Mouse (Mus musculus) lung, postnatal 0 days (tissue): ENCODE measurements at regions not wholly inside any gene's neighbourhood (a gene's known extent, or its start where the extent isn't known, plus 50 kb on each side); places are given as distances from the start of the nearest gene placed in this dataset.

Experiments used
- ATAC-seq: fragments of 200-750 bp; cut with Nextera tagmentation; 2 replicates; pipeline ENCODE4 v1.8.0; 2017; ENCODE audit warnings: moderate library complexity
- DNase-seq: peaks from one replicate; pipeline ENCODE4 v3.0.0-alpha.2; 2016; ENCODE audit warnings: low spot score
- H3K27ac ChIP-seq: fragments of 300-500 bp; sonication (generic); 2 replicates; pipeline ENCODE4 v1.5.1; 2014; ENCODE audit warnings: antibody characterized with exemption, mild to moderate bottlenecking, low read length, mixed read lengths
- H3K27me3 ChIP-seq: fragments of 300-500 bp; sonication (generic); replicated peaks from 2 replicates; pipeline ENCODE4 v1.6.1; 2014; ENCODE audit warnings: low read length, mixed read lengths; ENCODE audit not compliant: insufficient read depth
- H3K36me3 ChIP-seq: fragments of 300-500 bp; sonication (generic); 2 replicates; pipeline ENCODE4 v1.6.1; 2014; ENCODE audit warnings: low read length, mixed read lengths; ENCODE audit not compliant: insufficient read depth
- H3K4me1 ChIP-seq: fragments of 300-500 bp; sonication (generic); 2 replicates; pipeline ENCODE4 v1.6.1; 2014; ENCODE audit warnings: antibody characterized with exemption, low read depth, low read length, mixed read lengths; ENCODE audit not compliant: insufficient read depth
- H3K4me2 ChIP-seq: fragments of 300-500 bp; sonication (generic); replicated peaks from 2 replicates; pipeline ENCODE4 v1.6.1; 2014; ENCODE audit warnings: low read depth, mild to moderate bottlenecking, low read length, moderate library complexity, mixed read lengths
- H3K4me3 ChIP-seq: fragments of 300-500 bp; sonication (generic); 2 replicates; pipeline ENCODE4 v1.5.1; 2014; ENCODE audit warnings: low read depth, low read length
- H3K9ac ChIP-seq: fragments of 300-500 bp; sonication (generic); replicated peaks from 2 replicates; pipeline ENCODE4 v1.6.1; 2014; ENCODE audit warnings: low read depth, mild to moderate bottlenecking
- H3K9me3 ChIP-seq: fragments of 300-500 bp; sonication (generic); 2 replicates; pipeline ENCODE4 v1.6.1; 2016; ENCODE audit warnings: low read length, mixed read lengths
- CTCF ChIP-seq: IDR thresholded peaks from 2 replicates; pipeline ENCODE4 v1.5.1; 2016; ENCODE audit warnings: antibody characterized with exemption, mild to moderate bottlenecking
- EP300 ChIP-seq: IDR thresholded peaks from 2 replicates; pipeline ENCODE4 v1.6.1; 2016; ENCODE audit warnings: antibody characterized with exemption, mild to moderate bottlenecking, control low read depth
- WGBS: fragments of 180-500 bp; shearing (Covaris S2); extraction: QIAGEN DNeasy Blood & Tissue Kit; methylation state at CpG from one replicate; pipeline ENCODE4 v1.1.7; 2014; 5-methylcytosine and 5-hydroxymethylcytosine counted together

DNA sequence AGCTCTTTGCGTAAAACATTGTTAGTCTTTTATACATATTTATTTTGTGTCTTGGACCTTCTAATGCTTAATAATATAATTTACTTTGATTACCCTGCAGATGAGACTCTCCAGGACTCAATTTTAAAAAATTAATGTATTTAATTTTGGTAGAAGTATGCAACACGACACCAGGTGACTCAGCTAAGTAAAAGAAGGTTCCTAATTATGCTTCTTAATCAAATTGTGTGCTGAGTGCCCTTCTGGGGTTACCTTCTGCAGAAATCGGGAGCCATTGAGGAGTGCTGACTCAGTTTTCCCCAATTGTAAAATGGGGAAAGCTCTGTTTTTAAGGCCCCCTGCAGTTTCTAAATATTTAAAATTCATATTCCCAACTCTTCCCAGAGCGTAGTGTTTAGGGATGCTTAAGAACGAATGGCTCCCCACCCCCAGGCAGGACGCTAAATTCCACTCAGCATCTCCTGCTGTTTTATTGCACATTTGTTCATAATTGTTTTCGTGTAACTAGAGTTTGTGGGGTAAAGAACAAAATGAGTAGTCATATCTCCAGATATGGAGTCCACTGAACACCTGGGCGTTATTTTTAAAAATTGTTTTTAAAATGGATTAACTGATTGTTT lies 315.5 kb downstream of the Stim2 start:
- no peak overlapping the region for H3K27ac ChIP-seq
- no peak overlapping the region for H3K9ac ChIP-seq
- no peak for DNase-seq
- no peak overlapping the region for H3K4me2 ChIP-seq
- H3K27me3 ChIP-seq = no peaks in the 10 kb centered on the region
- no peak for TF ChIP-seq CTCF
- TF ChIP-seq EP300 = no peak
- H3K9me3 ChIP-seq = no peaks in the 10 kb centered on the region
- no peaks in the 10 kb centered on the region for H3K36me3 ChIP-seq
- H3K4me3 ChIP-seq = no peak overlapping the region
- H3K4me1 ChIP-seq = no peaks in the 10 kb centered on the region
- 83% methylated on average over 8 of the region's 8 CpGs for WGBS
- ATAC-seq = no peak

DNA sequence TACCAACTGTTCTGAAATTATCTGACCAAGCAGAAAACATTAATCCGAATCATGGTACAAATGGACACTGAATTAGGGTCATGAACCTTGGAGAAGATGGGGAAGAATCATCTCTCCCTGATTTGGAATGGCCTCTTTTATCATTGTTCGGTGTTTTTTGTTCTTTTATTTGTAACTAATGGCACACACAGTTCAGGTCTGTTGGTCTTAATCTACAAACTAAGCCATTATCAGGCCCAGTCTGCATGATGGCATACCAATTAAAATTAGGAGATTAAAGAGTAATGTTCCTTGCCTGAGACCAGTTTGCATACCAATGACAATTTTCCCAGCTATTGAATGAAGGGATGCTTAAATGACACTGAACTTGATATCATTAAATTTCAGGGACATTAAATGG lies 332.1 kb downstream of the Stim2 start:
- DNase-seq (no peak), ATAC-seq (no peak)
- H3K27ac ChIP-seq = no peak overlapping the region
- no peak overlapping the region for H3K4me2 ChIP-seq
- no peaks in the 10 kb centered on the region for H3K27me3 ChIP-seq
- H3K4me3 ChIP-seq = no peak overlapping the region
- no peak overlapping the region for H3K9ac ChIP-seq
- no peak for TF ChIP-seq EP300
- TF ChIP-seq CTCF = no peak
- no peaks in the 10 kb centered on the region for H3K4me1 ChIP-seq
- H3K36me3 ChIP-seq = no peaks in the 10 kb centered on the region
- no peaks in the 10 kb centered on the region for H3K9me3 ChIP-seq
- 83% methylated on average over 2 of the region's 2 CpGs for WGBS

DNA sequence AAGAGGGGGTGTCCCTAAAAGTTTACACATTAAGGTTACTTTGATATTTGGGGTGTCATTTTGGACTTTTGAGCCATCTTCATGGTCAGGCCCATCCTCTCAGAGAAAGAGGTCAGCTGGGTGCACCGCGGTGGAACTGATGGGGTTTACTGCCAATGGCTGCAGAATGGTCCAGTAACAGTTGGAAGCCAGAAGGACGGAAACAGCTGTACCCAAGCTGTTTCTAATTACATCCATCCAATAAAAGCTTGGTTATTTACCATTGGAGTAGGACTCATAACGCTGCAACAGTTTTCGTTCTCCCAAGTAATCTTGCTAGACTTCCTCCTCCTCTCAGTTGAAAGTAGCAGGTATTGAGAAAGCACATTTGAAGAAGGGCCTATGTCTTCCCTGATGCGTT lies 344.7 kb downstream of the Stim2 start:
- no peak for TF ChIP-seq EP300
- TF ChIP-seq CTCF = no peak
- Histone ChIP-seq H3K9ac (no peak overlapping the region), H3K4me1 (no peaks in the 10 kb centered on the region), H3K4me2 (no peak overlapping the region), H3K4me3 (no peak overlapping the region), H3K9me3 (no peaks in the 10 kb centered on the region), H3K36me3 (no peaks in the 10 kb centered on the region), H3K27ac (no peak overlapping the region), H3K27me3 (no peaks in the 10 kb centered on the region)
- DNase-seq (no peak), ATAC-seq (no peak)
- 81% methylated on average over 6 of the region's 6 CpGs for WGBS

DNA sequence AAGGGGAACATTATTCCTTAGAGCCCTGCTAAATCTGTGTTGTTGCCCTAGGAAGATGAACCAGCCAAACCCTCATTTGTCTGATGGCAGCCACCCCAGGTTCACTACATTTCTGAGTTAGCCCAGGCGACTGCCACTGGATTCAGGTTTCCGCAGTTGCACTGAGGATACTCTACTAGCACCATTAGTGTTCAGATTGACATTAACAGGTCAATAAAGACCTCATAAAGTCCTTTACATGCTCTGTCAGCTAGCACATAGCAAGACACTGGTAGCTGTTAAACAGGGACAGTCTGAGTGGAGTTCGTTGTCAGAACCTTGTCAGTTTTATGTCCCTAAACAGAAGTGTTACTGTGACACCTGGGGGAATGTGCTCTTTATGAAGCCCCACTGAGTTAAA lies 345.1 kb downstream of the Stim2 start:
- Histone ChIP-seq H3K36me3 (no peaks in the 10 kb centered on the region), H3K27ac (no peak overlapping the region), H3K27me3 (no peaks in the 10 kb centered on the region), H3K9me3 (no peaks in the 10 kb centered on the region), H3K4me2 (no peak overlapping the region), H3K4me3 (no peak overlapping the region), H3K4me1 (no peaks in the 10 kb centered on the region), H3K9ac (no peak overlapping the region)
- DNase-seq (no peak), ATAC-seq (no peak)
- WGBS = 87% methylated on average over 3 of the region's 3 CpGs
- TF ChIP-seq EP300 (no peak), CTCF (no peak)

DNA sequence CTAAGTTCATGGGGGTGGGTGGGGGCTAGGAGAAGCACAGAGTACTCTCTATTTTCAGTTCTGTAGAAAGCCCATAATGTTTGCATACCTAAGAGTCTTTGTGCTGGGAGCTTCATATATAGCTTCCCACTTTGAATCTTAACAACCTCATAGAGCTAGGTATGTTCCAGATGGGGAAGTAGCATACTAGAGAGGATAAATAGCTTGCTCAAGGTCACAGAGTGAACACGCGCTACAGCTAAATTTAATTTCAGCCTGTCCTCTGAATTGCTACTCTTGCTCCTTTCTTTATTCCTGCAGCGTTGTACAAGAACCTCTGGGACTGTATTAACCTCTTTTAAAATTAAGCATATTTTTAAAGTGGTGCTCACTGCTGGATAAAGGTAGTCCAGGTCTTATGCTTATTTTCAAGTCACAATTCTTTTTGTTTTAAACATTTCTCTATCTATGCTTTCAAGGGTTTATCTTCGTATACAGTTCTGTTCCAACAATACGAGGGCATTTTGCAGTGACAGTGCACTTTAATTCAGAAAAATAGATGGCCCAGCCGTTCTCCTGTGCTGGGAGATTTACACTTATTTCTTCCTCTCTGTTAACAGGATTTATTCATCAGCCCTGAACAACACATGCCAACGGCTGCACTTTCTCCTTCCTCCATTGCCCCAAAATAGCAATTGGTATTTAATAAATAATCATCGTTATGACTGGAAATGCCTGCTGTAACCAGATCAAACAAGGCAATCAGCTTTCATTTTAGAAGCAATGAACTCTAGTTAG lies 350.7 kb downstream of the Stim2 start:
- H3K27me3 ChIP-seq = no peaks in the 10 kb centered on the region
- no peak overlapping the region for H3K4me2 ChIP-seq
- WGBS = 65% methylated on average over 8 of the region's 8 CpGs
- no peaks in the 10 kb centered on the region for H3K4me1 ChIP-seq
- no peaks in the 10 kb centered on the region for H3K9me3 ChIP-seq
- TF ChIP-seq CTCF (no peak), EP300 (no peak)
- no peak overlapping the region for H3K27ac ChIP-seq
- ATAC-seq (no peak), DNase-seq (no peak)
- no peak overlapping the region for H3K4me3 ChIP-seq
- no peaks in the 10 kb centered on the region for H3K36me3 ChIP-seq
- no peak overlapping the region for H3K9ac ChIP-seq

DNA sequence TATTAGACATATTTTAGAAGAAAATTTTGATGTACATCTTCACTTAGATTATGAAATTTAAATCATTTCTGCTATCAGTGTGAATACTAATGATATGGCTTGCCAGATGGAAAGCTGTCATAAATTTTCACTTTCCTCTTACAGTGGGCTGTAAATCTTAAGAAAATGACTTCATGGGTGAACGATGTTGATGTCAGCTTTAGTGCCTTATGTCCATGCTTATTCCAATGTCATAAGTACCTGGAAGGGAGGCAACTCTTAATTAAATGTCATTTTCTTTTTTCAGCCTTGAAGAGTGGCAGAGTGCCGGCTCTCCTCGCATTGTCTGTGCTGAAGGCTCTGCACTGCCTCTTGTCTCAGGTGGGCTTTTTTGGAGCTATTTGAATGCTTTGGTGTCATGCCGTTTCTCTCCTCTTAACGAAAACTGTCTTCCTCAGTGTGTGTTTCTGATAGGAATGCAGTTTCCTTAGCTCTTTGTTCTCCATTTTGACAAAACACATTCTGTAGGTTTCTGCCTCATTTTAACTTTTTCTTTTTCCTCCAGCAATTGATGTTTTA lies 351.6 kb downstream of the Stim2 start:
- Histone ChIP-seq H3K27me3 (no peaks in the 10 kb centered on the region), H3K36me3 (no peaks in the 10 kb centered on the region), H3K27ac (no peak overlapping the region), H3K4me2 (no peak overlapping the region), H3K4me3 (no peak overlapping the region), H3K9ac (no peak overlapping the region), H3K9me3 (no peaks in the 10 kb centered on the region), H3K4me1 (no peaks in the 10 kb centered on the region)
- TF ChIP-seq CTCF = no peak
- TF ChIP-seq EP300 = no peak
- no peak for DNase-seq
- 64% methylated on average over 5 of the region's 5 CpGs for WGBS
- no peak for ATAC-seq
